Mouse (Mus musculus): ENCODE results near the gene Kifc5b. TPM values are rescaled to one million over a fixed set of nuclear protein-coding genes. Genes with fewer than 3 reads are reported as not detected.

Kifc5b gene
- polyA plus RNA-seq (2015; fragmentation: Nextera tagmentation; extraction: Ambion mirVana) = 8.2 and 8.5 TPM in 2 replicates

GRCm38 (mm10) chr17:26916711-26917482, at the start of gene Kifc5b:
Kifc5b (plus strand) TSS chr17:26917091.

GRCm38 (mm10) chr17:26932839-26933398, 16.0 kb downstream of the Kifc5b start, which contains the start of gene Phf1:
Phf1 (plus strand) TSS chr17:26933052.

GRCm38 (mm10) chr17:26939178-26939972, 22.5 kb downstream of the Kifc5b start, which contains the start of gene Cuta:
Cuta (minus strand) TSS chr17:26939569.

GRCm38 (mm10) chr17:26941031-26941789, 24.3 kb downstream of the Kifc5b start, which contains the start of gene Syngap1:
Syngap1 (plus strand) TSS chr17:26941253.

GRCm38 (mm10) chr17:26972703-26973574, 56.0 kb downstream of the Kifc5b start, which contains the start of gene Zbtb9:
Zbtb9 (plus strand) TSS chr17:26973167.

Other genes with a start within 250 kb of the Kifc5b start
- 8.1 and 12.4 TPM in 2 replicates for gene Crebrf, start 201.4 kb upstream of the Kifc5b start, polyA plus RNA-seq (2015; fragmentation: Nextera tagmentation; extraction: Ambion mirVana)
- gene Bnip1, start 136.0 kb upstream of the Kifc5b start, polyA plus RNA-seq (2015; fragmentation: Nextera tagmentation; extraction: Ambion mirVana) = 30.0 and 31.9 TPM in 2 replicates
- 17.3 and 23.7 TPM in 2 replicates for gene Nkx2-5, start 72.1 kb upstream of the Kifc5b start, polyA plus RNA-seq (2015; fragmentation: Nextera tagmentation; extraction: Ambion mirVana)
- gene Phf1, start 16.0 kb downstream of the Kifc5b start, polyA plus RNA-seq (2015; fragmentation: Nextera tagmentation; extraction: Ambion mirVana) = 5.8 and 7.9 TPM in 2 replicates
- 139 and 150 TPM in 2 replicates for gene Cuta, start 22.5 kb downstream of the Kifc5b start, polyA plus RNA-seq (2015; fragmentation: Nextera tagmentation; extraction: Ambion mirVana)
- 1.1 and 1.9 TPM in 2 replicates for gene Syngap1, start 24.2 kb downstream of the Kifc5b start, polyA plus RNA-seq (2015; fragmentation: Nextera tagmentation; extraction: Ambion mirVana)
- gene Zbtb9, start 56.1 kb downstream of the Kifc5b start, polyA plus RNA-seq (2015; fragmentation: Nextera tagmentation; extraction: Ambion mirVana) = 6.2 and 6.8 TPM in 2 replicates
- gene Bak1, start 111.9 kb downstream of the Kifc5b start, polyA plus RNA-seq (2015; fragmentation: Nextera tagmentation; extraction: Ambion mirVana) = 5.9 and 7.0 TPM in 2 replicates
- 1.5 and 2.3 TPM in 2 replicates for gene Itpr3, start 140.2 kb downstream of the Kifc5b start, polyA plus RNA-seq (2015; fragmentation: Nextera tagmentation; extraction: Ambion mirVana)
- gene Uqcc2, start 216.8 kb downstream of the Kifc5b start, polyA plus RNA-seq (2015; fragmentation: Nextera tagmentation; extraction: Ambion mirVana) = 160 and 163 TPM in 2 replicates